Mouse (Mus musculus) gastrocnemius, adult 8-10 months (tissue): Measurements from ENCODE around the gene Erlin1. TPM values are rescaled to one million over a fixed set of nuclear protein-coding genes. Genes with fewer than 3 reads are reported as not detected.
A peak's percentile ranks its signal among the peaks of the same experiment; 100 is the strongest.

Experiments used
- DNase-seq, 2 experiments: peaks; one replicate each; pipeline ENCODE4 v3.0.0; 2022; ENCODE audit warnings: low spot score in 2 of 2
- total RNA-seq, 4 experiments: library from RNA; stranded (reverse); gene quantifications; 2 replicates each; pipeline ENCODE4 v1.2.4; 2022

Erlin1 gene
- total RNA-seq, 4 experiments from 2014 or later, result 3.3 to 5.6 (median 4.5) TPM

- no peak for DNase-seq
Measured at GRCm38 (mm10) chr19:44063773-44064172, 5.8 kb downstream of the Erlin1 start.

DNA sequence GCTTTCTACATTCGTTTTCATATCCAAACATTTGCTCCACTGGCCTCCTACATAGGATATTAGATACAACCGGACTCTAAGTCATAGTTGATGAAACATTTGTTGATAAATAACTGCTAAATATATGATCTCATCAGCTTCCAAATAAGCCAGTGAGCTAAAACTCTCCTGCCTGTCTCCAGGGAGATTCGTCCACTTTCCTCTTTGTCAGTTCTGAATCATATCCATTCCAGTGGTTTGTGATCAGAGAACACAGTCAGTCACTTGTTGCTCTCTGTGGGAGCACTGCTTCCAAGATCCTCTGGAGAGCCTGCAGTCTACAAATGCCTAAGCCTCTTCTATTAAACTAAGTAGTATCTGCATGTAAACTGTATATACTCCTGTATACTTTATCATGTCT, 9.4 kb downstream of the Erlin1 start:
- no peak for DNase-seq

GRCm38 (mm10) chr19:44055173-44055826, 14.3 kb downstream of the Erlin1 start:
- no peak for DNase-seq

- DNase-seq, result no peak
Measured at GRCm38 (mm10) chr19:44050388-44050787, 19.2 kb downstream of the Erlin1 start.

DNA sequence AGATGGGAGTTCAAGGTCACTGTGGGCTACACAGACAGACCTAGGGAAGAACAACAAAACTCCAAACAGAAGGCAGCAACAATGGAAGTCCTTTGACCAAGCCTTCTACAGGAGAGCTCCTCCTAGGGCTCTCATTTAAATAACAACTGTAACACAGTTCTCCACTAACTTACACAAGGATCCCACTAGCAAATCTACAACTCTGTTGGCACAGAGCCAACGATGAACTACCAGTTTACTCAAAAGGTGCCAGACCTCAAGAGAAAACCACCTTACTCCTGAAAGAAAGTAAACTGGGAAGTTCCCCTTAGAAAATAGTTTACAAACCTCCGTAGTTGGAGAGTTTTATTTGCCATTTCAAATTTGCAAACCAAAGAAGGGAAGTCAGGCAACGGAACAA, 20.3 kb downstream of the Erlin1 start:
- DNase-seq, result no peak

GRCm38 (mm10) chr19:44045847-44046246, 23.7 kb downstream of the Erlin1 start:
- no peak for DNase-seq

GRCm38 (mm10) chr19:44042121-44042520, 27.5 kb downstream of the Erlin1 start:
- DNase-seq, result no peak

- no peak for DNase-seq
Measured at GRCm38 (mm10) chr19:44033396-44033795, 36.2 kb downstream of the Erlin1 start.

DNA sequence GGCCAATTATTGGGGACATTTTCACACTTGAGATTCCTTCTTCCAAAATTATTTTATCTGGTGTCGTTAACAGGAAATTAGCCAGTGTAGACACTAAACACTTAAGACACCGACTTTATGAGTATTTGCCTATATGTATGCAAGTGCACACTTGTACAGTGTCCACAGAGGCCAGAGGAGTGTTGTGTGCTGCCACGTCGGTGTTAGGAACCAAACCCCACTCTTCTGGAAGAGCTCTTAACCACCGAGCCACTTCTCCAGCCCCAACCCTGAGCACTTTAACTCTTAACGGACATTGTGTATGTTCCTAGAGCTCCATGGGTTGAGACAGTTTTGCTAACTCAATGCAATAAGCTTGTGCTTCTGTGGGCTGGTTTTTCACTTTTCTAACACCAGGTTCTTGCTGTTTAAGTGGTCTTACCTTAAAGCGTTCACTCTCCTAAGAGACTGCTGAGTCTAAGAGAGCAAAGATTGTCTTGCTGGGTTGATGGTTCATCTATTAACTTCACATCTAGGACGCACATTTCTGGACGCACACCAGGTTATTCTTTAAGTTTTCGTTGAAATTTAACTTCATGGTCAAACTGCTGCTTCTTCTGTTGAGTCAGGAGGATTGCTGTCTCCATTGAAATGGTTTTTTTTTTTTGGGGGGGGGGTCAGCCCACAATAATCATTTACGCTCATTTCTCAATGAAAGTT, 37.4 kb downstream of the Erlin1 start:
- no peak for DNase-seq

- DNase-seq, result no peak
Measured at GRCm38 (mm10) chr19:44030024-44030423, 39.6 kb downstream of the Erlin1 start.

DNA sequence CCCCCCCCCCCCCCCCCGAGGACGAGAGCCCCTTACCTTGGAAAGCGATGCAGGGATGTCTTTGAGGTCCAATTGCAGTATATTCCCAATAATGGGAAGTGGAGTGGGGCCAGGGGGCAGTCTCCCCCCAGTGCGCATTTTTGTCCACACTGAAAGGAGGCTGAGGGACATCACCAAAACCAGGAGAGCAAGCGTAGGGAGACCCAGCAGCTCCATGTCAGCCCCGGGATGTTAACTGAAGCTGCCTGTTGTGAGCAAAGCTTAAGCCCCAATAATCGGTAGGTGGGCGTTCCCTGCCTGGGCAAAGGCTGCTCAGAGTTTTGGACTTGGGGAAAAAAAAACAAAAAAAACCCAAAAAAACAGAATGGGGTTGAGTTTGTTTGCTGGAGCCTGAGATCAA, 40.6 kb downstream of the Erlin1 start, which contains the start of gene Cyp2c23:
Gene Cyp2c23 (minus strand): TSS at position 237 of the 400 bp plus-strand sequence.
- no peak for DNase-seq

GRCm38 (mm10) chr19:44026956-44027530, 42.5 kb downstream of the Erlin1 start:
- no peak for DNase-seq

DNA sequence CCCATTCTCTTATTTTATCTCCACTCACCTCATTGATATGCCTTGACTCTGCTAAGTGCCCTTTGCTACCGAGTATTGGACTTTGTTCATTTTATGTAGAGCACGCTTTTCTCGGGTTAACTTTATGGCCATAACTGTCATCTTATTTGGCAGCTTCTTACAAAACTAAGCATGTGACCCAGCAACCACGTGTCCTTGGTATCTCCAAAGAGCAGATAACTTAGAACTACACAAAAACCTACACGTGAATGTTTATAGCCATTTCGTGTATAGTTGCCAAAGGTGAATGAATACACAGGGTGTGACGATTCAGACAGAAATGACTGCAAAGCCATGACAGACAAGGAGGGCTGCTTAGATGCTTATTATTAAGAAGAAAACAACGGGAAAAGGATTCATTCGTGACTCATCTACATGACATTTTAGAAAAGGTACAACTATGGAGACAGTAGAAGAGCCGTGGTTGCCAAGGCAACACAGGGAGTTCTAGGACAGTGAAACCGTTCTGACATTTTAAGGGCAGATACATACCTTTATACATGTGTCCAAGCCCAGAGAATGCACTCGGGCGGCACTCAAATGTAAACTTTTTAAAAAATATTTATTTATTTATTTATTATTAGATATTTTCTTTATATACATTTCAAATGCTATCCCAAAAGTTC, 44.5 kb downstream of the Erlin1 start:
- DNase-seq, result no peak

DNA sequence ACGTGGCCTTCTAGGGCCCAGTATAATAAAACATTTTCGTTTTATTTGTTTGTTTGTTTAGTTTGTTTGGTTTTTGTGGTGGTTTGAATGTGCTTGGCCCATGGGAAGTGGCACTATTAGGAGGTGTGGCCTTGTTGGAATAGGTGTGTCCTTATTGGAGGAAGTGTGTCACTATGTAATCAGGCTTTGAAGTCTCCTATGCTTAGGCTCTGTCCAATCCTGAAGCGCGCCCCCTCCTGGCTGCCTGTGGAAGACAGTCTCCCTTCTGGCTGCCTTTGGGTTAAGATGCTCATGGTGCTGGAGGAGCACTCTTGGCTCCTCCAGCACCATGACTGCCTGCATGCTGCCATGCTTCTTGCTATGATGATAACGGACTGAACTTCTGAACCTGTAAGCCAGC, 46.5 kb downstream of the Erlin1 start:
- DNase-seq, result no peak

GRCm38 (mm10) chr19:44021502-44021901, 48.1 kb downstream of the Erlin1 start:
- peak; percentile 46 to 55 for DNase-seq

GRCm38 (mm10) chr19:44019739-44020138, 49.8 kb downstream of the Erlin1 start:
- DNase-seq, result no peak

GRCm38 (mm10) chr19:44013862-44014261, 55.7 kb downstream of the Erlin1 start:
- DNase-seq, result no peak

DNA sequence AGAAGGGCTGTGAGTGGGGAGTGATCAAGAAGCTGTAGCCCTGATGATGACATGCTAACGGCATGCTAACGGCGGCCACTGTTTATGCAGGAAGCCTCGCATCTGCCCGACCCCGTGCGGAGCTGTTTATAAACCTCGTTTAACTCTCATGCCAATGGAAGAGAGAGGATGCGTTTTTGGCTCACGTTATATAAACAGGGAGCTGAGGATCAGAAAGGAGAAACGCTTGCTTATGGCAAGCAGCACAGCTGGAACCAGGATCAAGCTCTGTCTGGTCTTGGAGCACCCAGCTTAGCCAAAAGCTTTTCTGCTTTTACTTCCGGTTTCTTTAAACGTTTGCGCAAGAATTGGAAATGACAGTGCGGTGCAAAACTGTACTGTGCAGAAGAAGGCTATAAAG, 60.8 kb downstream of the Erlin1 start:
- DNase-seq, result no peak

DNA sequence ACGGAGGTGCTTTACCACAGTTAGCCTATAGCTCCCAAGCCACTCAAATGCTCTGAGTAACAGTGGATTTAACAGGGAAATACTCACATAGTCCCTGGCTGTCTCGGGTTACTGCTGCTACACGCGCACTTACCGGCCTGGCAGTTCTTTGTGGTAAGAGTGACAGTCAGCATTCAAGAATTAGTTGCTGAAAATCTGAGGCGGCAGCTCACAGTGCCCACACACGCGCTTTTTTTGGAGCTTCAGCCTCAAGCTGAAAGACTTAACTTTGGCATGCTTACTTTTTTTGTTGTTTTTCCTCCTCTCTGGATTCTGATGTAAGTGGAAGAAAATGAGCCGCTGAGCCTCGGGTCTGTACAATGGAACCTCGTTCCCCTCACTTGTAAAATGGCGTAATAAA, 62.4 kb downstream of the Erlin1 start:
- no peak for DNase-seq

GRCm38 (mm10) chr19:44005025-44005424, 64.6 kb downstream of the Erlin1 start:
- no peak for DNase-seq

- DNase-seq, result no peak
Measured at GRCm38 (mm10) chr19:44004261-44004660, 65.3 kb downstream of the Erlin1 start.

DNA sequence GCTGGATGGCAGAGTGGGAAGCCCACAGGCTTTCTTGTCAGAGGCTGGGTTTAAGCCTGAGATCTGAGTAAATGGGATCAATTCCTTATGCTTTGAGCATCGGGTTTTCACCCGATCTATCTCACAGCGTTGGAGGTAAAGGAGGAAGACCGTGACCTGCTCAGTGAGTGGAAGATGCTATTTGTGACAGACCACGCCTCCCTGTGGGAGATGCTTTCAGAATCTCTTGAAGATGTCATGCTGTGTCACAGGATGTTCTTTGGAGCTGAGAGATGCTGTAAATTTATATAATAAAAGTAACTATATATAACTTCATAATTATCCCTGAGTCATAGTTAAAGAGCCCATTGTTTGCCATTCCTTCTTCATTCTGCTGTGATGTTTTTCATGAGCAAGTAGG, 68.9 kb downstream of the Erlin1 start:
- DNase-seq, result no peak
